Mouse (Mus musculus): ENCODE results near the gene Ssr1.

The Ssr1 gene

DNA sequence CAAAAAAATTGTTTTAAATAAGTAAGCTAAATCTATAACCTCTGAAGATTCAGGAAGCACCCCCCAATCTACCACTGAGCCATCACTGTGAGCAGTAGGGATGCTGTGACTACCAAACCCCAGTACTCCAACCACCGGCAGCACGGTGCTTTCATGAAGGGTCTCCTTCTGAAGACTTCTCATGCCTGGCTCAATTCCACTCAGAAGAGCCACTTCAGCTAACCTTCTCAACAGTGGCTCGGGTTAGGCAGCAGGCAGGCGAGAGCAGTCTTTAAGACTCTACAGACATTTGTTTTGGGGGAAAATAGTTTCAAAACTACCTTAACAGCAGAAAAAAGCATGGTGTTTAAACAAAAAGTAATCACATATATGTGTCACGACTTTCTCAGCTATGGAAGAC is 13.0 kb downstream of the Ssr1 start:
- no peak for DNase-seq (ENCODE audit: low read depth in 2 of 2, low spot score in 2 of 2)

DNA sequence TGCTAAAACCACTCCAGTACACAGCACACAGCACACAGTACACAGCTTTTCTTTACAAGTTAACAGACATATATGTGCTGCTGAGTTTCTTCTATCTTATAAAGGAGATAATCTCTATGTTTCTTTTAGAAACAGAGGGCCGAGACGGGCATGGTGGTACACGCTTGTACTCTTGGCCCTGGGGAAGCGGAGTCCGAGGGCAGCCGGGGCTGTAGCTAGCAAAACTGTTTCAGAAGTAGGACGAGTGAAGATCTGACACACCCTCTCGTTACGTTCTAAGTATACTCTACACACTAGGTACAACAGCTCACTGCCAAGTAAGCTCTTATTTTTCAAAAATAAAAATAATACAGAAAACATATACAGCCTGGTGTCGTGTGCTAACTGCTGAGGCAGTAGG is 13.7 kb downstream of the Ssr1 start:
- DNase-seq (ENCODE audit: low read depth in 2 of 2, low spot score in 2 of 2): no peak

- DNase-seq (ENCODE audit: low read depth in 2 of 2, low spot score in 2 of 2): no peak
Observed at GRCm38 (mm10) chr13:37979506-37979905, 14.5 kb downstream of the Ssr1 start.

GRCm38 (mm10) chr13:37974731-37975130 is 19.3 kb downstream of the Ssr1 start:
- DNase-seq (ENCODE audit: low read depth in 2 of 2, low spot score in 2 of 2): no peak

- DNase-seq (ENCODE audit: low read depth in 2 of 2, low spot score in 2 of 2): no peak
Observed at GRCm38 (mm10) chr13:37974036-37974435, 20.0 kb downstream of the Ssr1 start.

DNA sequence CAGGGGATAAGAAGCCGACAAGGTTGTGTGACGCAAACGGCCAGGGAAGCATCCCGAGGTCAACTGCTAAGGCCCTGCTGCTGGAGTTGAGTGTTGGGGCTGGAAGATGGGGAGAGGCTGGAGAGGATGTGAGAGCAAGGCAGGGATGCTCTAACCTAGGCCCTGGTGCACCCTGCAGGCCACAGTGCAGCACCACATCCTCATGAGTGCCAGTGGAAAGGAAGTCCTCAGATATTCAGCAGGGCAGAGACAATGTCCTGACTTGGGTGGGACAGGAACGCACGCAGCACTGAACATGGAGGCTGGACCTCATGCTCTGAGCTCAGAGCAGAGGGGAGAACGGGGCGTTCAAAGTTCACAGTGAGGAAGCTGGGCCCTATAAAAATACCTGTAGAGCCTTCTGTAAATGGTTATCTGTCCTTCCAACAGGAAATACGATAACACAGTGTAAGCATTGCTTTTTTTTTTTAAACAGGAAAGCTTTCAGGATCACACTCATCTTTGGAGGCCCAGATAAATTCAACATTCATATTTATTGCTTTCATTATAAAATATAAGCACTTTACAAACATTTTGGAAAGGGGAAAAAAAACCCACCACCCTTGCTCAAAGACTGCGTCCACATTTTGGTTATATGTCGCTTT is 23.0 kb downstream of the Ssr1 start:
- DNase-seq (ENCODE audit: low read depth in 2 of 2, low spot score in 2 of 2): no peak

DNA sequence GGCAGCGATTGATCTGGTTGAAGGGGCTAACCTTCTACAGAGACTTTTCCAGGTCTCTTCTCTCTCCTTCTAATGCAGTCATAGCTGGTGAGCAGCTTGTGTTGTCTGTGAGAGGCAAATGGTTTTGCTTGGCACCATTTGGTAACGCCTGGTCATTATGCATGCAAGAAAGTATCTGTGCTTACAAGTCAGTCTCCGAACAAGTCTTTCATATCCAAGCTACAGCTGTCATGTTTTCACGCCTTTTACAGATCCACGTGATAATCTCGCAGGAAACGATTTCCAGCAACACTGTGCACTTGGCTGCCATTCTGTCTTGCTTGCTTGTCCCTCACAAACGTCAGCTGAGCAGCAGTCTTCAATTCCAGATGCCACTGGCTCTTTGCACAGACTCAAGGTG is 24.0 kb downstream of the Ssr1 start:
- DNase-seq (ENCODE audit: low read depth in 2 of 2, low spot score in 2 of 2): no peak

- DNase-seq (ENCODE audit: low read depth in 2 of 2, low spot score in 2 of 2): peak; percentile 80 to 89
Observed at GRCm38 (mm10) chr13:37969337-37969736, 24.7 kb downstream of the Ssr1 start.

GRCm38 (mm10) chr13:37967565-37967964 is 26.5 kb downstream of the Ssr1 start:
- no peak for DNase-seq (ENCODE audit: low read depth in 2 of 2, low spot score in 2 of 2)

DNA sequence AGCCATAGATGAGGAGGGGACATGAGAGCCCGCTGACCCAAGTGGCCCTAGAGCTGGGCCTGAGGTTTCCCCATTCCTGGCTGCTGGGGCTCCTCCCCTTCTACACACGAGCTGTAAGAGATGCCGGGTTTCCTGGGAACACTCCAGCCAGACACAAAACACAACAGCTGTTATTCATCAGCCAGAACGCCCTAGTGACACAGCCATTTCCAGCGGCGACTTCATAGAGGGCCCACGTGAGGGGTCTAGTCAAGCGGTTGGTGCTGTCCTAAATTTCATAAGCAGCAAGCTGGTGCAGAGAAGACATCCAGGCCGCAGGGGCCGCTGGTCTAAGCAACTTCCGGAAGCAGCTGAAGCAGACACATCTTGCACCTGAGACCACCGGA is 27.0 kb downstream of the Ssr1 start:
- DNase-seq (ENCODE audit: low read depth in 2 of 2, low spot score in 2 of 2): no peak

DNA sequence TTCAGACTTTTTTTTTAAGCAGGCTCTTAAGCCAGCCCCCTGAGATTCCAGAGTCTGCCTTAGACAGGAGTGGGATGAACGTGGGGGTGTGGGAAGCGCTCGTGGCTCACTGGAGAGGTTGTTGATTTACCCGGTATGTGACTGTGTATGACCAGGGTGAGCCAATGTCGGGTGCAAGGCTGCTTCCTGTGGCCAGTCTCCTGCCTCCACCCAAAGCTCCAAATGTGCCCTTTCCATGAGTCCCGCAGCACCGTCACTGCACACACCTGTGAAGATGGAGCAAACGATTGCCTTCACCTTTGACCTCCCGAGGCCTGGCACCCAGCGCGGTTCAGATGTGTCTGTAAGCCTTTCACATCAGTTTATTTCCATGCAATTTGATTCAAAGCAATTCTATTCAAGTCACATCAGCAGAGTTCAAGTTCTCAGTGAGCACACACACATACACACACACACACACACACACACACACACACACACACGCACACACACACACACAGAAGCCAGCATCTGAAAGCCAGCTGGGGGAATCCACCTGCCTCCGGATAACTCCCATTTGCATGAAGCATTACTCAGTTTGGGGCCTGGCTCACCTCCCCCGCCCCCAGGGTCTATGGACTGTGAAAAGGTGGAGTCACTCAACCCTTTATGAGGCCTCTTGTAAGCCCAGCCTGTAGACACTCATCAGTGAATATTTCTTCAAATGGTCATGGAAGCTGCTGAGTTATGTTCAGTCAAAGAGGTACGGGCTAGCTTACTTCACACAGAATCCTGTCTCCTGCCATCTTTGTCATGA is 27.6 kb downstream of the Ssr1 start:
- DNase-seq (ENCODE audit: low read depth in 2 of 2, low spot score in 2 of 2): no peak

- DNase-seq (ENCODE audit: low read depth in 2 of 2, low spot score in 2 of 2): no peak
Observed at GRCm38 (mm10) chr13:37965126-37965914, 28.7 kb downstream of the Ssr1 start.

- DNase-seq (ENCODE audit: low read depth in 2 of 2, low spot score in 2 of 2): no peak
Observed at GRCm38 (mm10) chr13:37964128-37965087, 29.6 kb downstream of the Ssr1 start.

GRCm38 (mm10) chr13:37963354-37964007 is 30.5 kb downstream of the Ssr1 start:
- DNase-seq (ENCODE audit: low read depth in 2 of 2, low spot score in 2 of 2): peak; percentile 55 to 68

- no peak for DNase-seq (ENCODE audit: low read depth in 2 of 2, low spot score in 2 of 2)
Observed at GRCm38 (mm10) chr13:37962541-37962940, 31.5 kb downstream of the Ssr1 start.

GRCm38 (mm10) chr13:37959936-37960335 is 34.1 kb downstream of the Ssr1 start:
- DNase-seq (ENCODE audit: low read depth in 2 of 2, low spot score in 2 of 2): no peak

DNA sequence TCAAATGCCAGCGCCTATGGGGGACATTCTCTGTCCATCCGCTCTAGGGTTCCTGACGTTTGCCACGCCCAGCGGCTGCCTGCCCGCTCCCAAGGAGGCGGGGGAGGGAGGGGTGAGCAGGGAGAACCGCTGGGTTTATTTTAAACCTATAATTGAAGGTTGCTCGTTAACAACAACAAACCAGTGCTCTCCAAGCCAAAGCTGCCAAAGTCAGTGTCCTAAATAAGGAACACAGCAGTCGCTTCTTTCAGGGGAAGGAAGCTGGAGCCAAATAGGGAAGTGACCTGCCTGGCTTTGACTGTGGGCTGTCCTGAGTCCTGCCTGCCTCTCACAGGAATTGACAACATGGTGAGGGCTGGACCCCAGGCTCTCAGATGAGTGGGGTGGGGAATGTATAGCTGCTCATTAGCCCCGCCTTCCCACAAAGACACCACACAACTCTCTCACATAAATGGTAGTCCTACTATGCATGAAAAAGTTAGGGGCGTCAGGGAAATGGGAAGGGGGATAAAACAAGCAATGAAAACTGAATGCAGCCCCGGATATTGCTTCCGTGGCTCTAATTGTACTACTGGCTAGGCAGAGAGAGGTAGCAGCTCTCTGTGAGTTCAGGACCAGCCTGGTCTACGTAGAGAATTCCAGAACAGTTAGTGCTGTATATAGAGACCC is 34.6 kb downstream of the Ssr1 start:
- no peak for DNase-seq (ENCODE audit: low read depth in 2 of 2, low spot score in 2 of 2)

DNA sequence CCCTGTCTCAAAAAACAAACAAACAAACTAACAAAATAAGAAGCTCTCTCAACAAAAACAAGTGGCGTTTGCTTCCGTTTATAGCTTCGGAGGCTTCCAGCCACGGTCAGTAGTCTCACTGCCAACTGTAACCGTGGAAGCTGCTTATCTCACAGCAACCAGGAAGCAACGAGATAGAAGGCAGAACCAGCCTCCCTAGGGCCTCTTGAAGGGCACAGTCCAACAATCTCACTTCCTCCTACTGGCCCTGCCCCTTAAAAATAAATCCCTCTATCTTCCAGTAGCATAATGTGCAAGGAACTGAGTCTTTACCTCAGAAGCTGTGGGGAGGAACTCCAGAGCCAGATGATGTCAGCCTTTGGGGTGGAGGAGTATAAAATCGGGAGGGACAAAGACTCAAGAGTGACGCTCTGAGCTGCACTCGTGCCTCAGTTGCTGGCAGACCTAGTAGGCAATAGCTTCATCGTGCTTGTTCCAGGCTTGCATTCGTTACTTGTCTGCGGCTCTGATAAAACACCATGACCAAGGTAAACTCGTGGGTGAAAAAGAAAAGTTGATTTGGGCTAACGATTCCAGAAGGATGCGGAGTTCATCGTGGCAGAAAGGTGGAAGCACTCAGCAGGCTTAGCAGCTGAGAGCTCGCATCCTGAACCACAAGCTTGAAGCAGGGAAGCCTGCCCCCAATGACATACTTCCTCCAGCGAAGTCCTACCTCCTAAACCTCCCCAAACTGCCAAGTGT is 35.3 kb downstream of the Ssr1 start:
- no peak for DNase-seq (ENCODE audit: low read depth in 2 of 2, low spot score in 2 of 2)

DNA sequence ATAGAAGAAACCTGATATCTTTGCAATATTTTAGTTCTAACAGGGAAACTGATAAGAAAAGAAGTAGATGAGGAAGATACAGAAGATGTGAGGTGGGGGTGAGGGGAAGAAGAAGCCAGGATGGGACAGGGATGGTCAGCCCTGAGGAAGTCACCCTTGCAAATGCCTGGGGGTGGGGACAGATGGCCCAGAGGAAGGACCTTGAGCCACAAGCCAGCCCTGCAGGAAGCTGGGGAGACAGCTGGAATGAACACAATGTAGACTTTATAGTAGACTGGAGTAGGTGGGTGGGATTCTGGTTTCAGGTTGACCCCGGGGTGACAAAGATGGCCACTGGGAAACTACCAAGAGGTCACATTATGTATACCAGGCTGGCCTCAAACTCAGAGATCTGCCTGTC is 39.7 kb downstream of the Ssr1 start:
- DNase-seq (ENCODE audit: low read depth in 2 of 2, low spot score in 2 of 2): no peak
